Mouse (Mus musculus): ENCODE results near the gene Exoc4.

DNA sequence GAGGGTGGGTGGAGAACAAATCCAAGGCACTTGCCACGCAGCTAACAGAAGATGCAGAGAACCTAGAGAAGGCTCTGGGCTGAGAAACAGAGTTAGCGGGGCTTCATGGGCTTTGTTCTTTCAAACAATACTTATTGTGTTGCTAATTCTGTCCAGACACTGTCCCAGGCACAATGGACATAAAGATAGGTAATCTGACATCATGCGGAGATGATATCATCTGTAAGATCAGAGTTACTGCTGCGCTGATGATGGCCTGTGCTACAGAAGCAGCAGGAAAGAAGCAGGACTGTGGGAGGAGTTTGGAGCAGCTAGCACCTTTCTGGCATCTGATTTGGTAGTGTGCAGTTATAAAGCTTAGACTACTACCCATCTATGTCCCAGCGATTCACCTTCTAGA lies 738.2 kb downstream of the Exoc4 start:
- TF ChIP-seq POLR2A (IDR thresholded peaks at IDR 0.05; ENCODE audit: insufficient read length, low read depth) (no peak), E2F4 (IDR thresholded peaks at IDR 0.05; ENCODE audit: insufficient read depth) (no peak), USF1 (IDR thresholded peaks at IDR 0.05; ENCODE audit: low read depth) (no peak), MYOG (IDR thresholded peaks at IDR 0.05; ENCODE audit: control insufficient read depth in 1 of 3, insufficient read depth in 1 of 3, insufficient read length in 2 of 3, low read depth in 2 of 3) (no peak), SRF (IDR thresholded peaks at IDR 0.05; ENCODE audit: control insufficient read depth, insufficient read length, low read depth) (no peak)
